Mouse (Mus musculus): ENCODE measurements at regions not wholly inside any gene's neighbourhood (a gene's known extent, or its start where the extent isn't known, plus 50 kb on each side); places are given as distances from the start of the nearest gene placed in this dataset.

GRCm38 (mm10) chr6:101940266-101940866 is 562.7 kb upstream of the Pdzrn3 start:
- Histone ChIP-seq H3K4me1 (ENCODE audit: control insufficient read depth, low read depth, low read length) (no peaks in the 10 kb centered on the region), H3K9ac (ENCODE audit: low read depth, low read length) (no peak overlapping the region), H3K4me3 (ENCODE audit: low read depth, low read length) (no peak overlapping the region), H3K4me2 (ENCODE audit: low read depth, low read length) (no peak overlapping the region), H3K27ac (ENCODE audit: low read length) (no peak overlapping the region), H3K9me3 (replicated peaks; ENCODE audit: control insufficient read depth, low read length) (no peaks in the 10 kb centered on the region), H3K36me3 (ENCODE audit: control insufficient read depth, insufficient read depth) (no peaks in the 10 kb centered on the region), H3K27me3 (ENCODE audit: control insufficient read depth, insufficient read depth, low read depth, low read length) (no peaks in the 10 kb centered on the region)
- WGBS (ENCODE audit: insufficient replicate concordance), result 54% methylated on average over 3 of the region's 3 CpGs
- no peak for ATAC-seq (ENCODE audit: low read depth)

GRCm38 (mm10) chr6:101938393-101938985 is 560.8 kb upstream of the Pdzrn3 start:
- ATAC-seq (ENCODE audit: low read depth), result no peak
- no peak overlapping the region for H3K4me3 ChIP-seq (ENCODE audit: low read depth, low read length)
- no peak overlapping the region for H3K27ac ChIP-seq (ENCODE audit: low read length)
- 66% methylated on average over 4 of the region's 4 CpGs for WGBS (ENCODE audit: insufficient replicate concordance)
- no peaks in the 10 kb centered on the region for H3K4me1 ChIP-seq (ENCODE audit: control insufficient read depth, low read depth, low read length)
- H3K9ac ChIP-seq (ENCODE audit: low read depth, low read length), result no peak overlapping the region
- H3K36me3 ChIP-seq (ENCODE audit: control insufficient read depth, insufficient read depth), result no peaks in the 10 kb centered on the region
- no peaks in the 10 kb centered on the region for H3K9me3 ChIP-seq (replicated peaks; ENCODE audit: control insufficient read depth, low read length)
- no peak overlapping the region for H3K4me2 ChIP-seq (ENCODE audit: low read depth, low read length)
- no peaks in the 10 kb centered on the region for H3K27me3 ChIP-seq (ENCODE audit: control insufficient read depth, insufficient read depth, low read depth, low read length)

DNA sequence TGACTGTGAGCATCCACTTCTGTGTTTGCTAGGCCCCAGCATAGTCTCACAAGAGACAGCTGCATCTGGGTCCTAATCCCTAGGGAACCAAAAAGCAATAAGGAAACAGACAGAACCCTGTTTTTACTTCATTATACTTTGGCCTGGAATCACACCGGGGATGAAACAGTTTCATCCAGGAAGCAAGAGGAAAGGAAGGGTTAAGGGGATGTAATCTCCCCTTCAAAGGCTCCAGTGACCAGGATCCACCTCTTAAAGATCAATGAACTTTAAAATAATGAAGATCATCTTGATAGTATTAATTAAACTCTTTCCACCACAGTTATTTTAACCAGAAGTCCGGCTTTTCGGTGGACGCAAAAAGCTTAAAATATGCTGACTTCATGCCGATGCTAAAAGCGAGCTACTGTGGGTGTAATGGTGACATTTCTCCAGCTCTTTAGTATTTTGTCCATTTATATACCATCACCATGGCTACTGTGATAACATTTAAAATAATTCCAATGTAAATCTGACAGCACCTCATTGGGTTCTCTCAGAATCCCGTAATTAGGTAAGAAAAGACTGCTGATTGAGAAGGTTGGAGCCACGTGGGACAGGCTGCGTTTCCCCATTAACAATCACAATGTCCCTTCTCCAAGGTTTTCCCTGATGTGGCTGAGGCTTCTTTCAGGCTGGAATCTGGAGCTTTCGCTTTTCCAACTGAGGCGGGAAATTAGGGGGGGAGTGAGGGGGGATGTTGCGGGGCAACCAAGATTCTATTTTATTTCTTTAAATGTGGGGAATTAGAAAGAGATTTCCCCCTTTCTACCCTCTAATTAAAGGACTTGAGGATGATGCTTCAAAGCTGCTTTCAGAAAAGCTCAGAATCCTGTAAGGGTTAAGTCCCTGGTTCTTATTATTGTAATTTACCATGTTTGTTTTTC is 560.0 kb upstream of the Pdzrn3 start:
- Histone ChIP-seq H3K36me3 (ENCODE audit: control insufficient read depth, insufficient read depth) (no peaks in the 10 kb centered on the region), H3K27ac (ENCODE audit: low read length) (no peak overlapping the region), H3K4me2 (ENCODE audit: low read depth, low read length) (no peak overlapping the region), H3K9me3 (replicated peaks; ENCODE audit: control insufficient read depth, low read length) (no peaks in the 10 kb centered on the region), H3K9ac (ENCODE audit: low read depth, low read length) (no peak overlapping the region), H3K27me3 (ENCODE audit: control insufficient read depth, insufficient read depth, low read depth, low read length) (no peaks in the 10 kb centered on the region), H3K4me1 (ENCODE audit: control insufficient read depth, low read depth, low read length) (no peaks in the 10 kb centered on the region), H3K4me3 (ENCODE audit: low read depth, low read length) (no peak overlapping the region)
- WGBS (ENCODE audit: insufficient replicate concordance), result 67% methylated on average over 12 of the region's 12 CpGs
- ATAC-seq (ENCODE audit: low read depth), result no peak

DNA sequence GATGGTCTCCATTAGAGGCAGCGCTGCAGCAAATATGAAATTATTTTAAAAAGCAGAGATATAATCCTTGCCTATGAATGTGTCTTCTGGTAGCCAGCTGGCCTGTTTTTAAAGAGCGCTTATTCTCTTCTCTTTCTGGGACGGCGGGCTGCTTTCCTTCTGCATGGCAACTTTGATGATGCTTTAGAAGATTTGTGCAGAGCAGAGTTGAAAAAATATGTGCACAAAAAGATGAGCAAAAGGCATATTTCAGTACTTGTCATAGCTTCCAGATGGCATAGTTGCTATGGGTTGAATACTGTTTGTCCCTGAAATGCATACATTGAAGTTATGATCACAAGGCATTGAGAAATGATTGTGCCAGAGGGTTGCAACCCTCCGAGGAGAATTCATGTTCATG is 554.1 kb upstream of the Pdzrn3 start:
- Histone ChIP-seq H3K27ac (ENCODE audit: low read length) (no peak overlapping the region), H3K36me3 (ENCODE audit: control insufficient read depth, insufficient read depth) (no peaks in the 10 kb centered on the region), H3K27me3 (ENCODE audit: control insufficient read depth, insufficient read depth, low read depth, low read length) (no peaks in the 10 kb centered on the region), H3K4me3 (ENCODE audit: low read depth, low read length) (no peak overlapping the region), H3K9me3 (replicated peaks; ENCODE audit: control insufficient read depth, low read length) (no peaks in the 10 kb centered on the region), H3K4me2 (ENCODE audit: low read depth, low read length) (no peak overlapping the region), H3K4me1 (ENCODE audit: control insufficient read depth, low read depth, low read length) (no peaks in the 10 kb centered on the region), H3K9ac (ENCODE audit: low read depth, low read length) (no peak overlapping the region)
- no peak for ATAC-seq (ENCODE audit: low read depth)
- WGBS (ENCODE audit: insufficient replicate concordance), result 77% methylated on average over 5 of the region's 5 CpGs

DNA sequence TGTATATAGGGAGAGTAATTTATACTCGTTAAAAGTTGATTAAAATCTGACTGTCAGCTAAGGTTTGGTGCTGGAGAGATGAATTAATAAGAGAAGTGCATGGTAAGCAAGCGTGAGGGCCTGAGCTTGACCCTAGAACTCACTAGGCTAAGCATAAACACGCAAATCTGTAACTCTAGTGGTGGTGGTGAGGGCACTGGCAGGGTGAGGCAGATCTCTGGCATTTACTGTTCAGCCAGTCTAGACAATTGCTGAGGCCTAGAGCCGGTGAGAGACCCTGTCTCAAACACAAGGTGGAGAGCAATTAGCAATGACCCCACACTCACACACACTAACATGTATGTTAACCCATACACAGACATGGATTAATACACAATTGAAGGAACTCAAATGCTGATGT is 544.0 kb upstream of the Pdzrn3 start:
- Histone ChIP-seq H3K36me3 (ENCODE audit: control insufficient read depth, insufficient read depth) (no peaks in the 10 kb centered on the region), H3K4me3 (ENCODE audit: low read depth, low read length) (no peak overlapping the region), H3K27me3 (ENCODE audit: control insufficient read depth, insufficient read depth, low read depth, low read length) (no peaks in the 10 kb centered on the region), H3K4me2 (ENCODE audit: low read depth, low read length) (no peak overlapping the region), H3K4me1 (ENCODE audit: control insufficient read depth, low read depth, low read length) (no peaks in the 10 kb centered on the region), H3K9me3 (replicated peaks; ENCODE audit: control insufficient read depth, low read length) (no peaks in the 10 kb centered on the region), H3K9ac (ENCODE audit: low read depth, low read length) (no peak overlapping the region), H3K27ac (ENCODE audit: low read length) (no peak overlapping the region)
- no peak for ATAC-seq (ENCODE audit: low read depth)
- WGBS (ENCODE audit: insufficient replicate concordance), result 46% methylated on average over 4 of the region's 4 CpGs

GRCm38 (mm10) chr6:101921186-101921585 is 543.5 kb upstream of the Pdzrn3 start:
- no peak for ATAC-seq (ENCODE audit: low read depth)
- H3K9me3 ChIP-seq (replicated peaks; ENCODE audit: control insufficient read depth, low read length), result no peaks in the 10 kb centered on the region
- H3K36me3 ChIP-seq (ENCODE audit: control insufficient read depth, insufficient read depth), result no peaks in the 10 kb centered on the region
- H3K27me3 ChIP-seq (ENCODE audit: control insufficient read depth, insufficient read depth, low read depth, low read length), result no peaks in the 10 kb centered on the region
- H3K4me3 ChIP-seq (ENCODE audit: low read depth, low read length), result no peak overlapping the region
- no peak overlapping the region for H3K27ac ChIP-seq (ENCODE audit: low read length)
- no peak overlapping the region for H3K9ac ChIP-seq (ENCODE audit: low read depth, low read length)
- H3K4me2 ChIP-seq (ENCODE audit: low read depth, low read length), result no peak overlapping the region
- no peaks in the 10 kb centered on the region for H3K4me1 ChIP-seq (ENCODE audit: control insufficient read depth, low read depth, low read length)

DNA sequence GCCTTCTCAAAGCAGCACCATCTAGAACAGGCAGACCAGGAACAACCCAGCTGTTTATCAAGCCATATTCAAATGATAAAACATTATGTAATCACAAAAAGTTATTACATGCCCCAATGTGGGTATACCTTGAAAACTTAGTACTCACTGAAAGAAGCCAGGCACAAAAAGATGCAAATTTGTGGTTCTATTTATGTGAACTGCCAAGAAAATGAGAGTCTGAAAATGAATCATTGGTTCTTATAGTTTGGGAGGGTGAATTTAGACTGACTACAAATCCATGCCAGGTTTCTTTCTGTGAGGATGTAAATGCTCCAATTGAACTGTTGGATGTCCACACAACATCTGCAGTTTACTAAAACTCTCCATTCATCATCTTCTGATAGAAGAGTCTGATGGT is 541.2 kb upstream of the Pdzrn3 start:
- no peaks in the 10 kb centered on the region for H3K27me3 ChIP-seq (ENCODE audit: control insufficient read depth, insufficient read depth, low read depth, low read length)
- no peak overlapping the region for H3K4me2 ChIP-seq (ENCODE audit: low read depth, low read length)
- H3K4me1 ChIP-seq (ENCODE audit: control insufficient read depth, low read depth, low read length), result no peaks in the 10 kb centered on the region
- H3K9me3 ChIP-seq (replicated peaks; ENCODE audit: control insufficient read depth, low read length), result no peaks in the 10 kb centered on the region
- H3K9ac ChIP-seq (ENCODE audit: low read depth, low read length), result no peak overlapping the region
- ATAC-seq (ENCODE audit: low read depth), result no peak
- no peak overlapping the region for H3K27ac ChIP-seq (ENCODE audit: low read length)
- H3K36me3 ChIP-seq (ENCODE audit: control insufficient read depth, insufficient read depth), result no peaks in the 10 kb centered on the region
- H3K4me3 ChIP-seq (ENCODE audit: low read depth, low read length), result no peak overlapping the region

DNA sequence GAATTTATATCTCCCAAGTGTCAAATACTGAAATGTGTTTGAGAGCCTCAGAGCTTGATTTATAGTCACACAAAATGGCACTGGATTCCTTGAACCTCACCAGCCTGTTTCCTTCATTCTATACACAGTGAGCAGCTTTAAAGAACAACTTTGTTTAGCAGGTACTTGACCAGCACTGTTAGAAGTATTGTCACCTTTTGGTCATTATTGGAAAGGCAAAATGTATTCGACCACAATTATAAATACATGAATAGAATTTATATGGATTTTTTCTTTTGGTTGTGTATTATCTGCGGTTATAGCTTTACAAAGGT is 527.3 kb upstream of the Pdzrn3 start:
- Histone ChIP-seq H3K4me2 (ENCODE audit: low read depth, low read length) (no peak overlapping the region), H3K9ac (ENCODE audit: low read depth, low read length) (no peak overlapping the region), H3K36me3 (ENCODE audit: control insufficient read depth, insufficient read depth) (no peaks in the 10 kb centered on the region), H3K27ac (ENCODE audit: low read length) (no peak overlapping the region), H3K4me1 (ENCODE audit: control insufficient read depth, low read depth, low read length) (no peaks in the 10 kb centered on the region), H3K4me3 (ENCODE audit: low read depth, low read length) (no peak overlapping the region), H3K27me3 (ENCODE audit: control insufficient read depth, insufficient read depth, low read depth, low read length) (no peaks in the 10 kb centered on the region), H3K9me3 (replicated peaks; ENCODE audit: control insufficient read depth, low read length) (no peaks in the 10 kb centered on the region)
- ATAC-seq (ENCODE audit: low read depth), result no peak
- WGBS (ENCODE audit: insufficient replicate concordance), result 51% methylated on average over 2 of the region's 2 CpGs

- ATAC-seq (ENCODE audit: low read depth), result no peak
- H3K4me3 ChIP-seq (ENCODE audit: low read depth, low read length), result no peak overlapping the region
- no peaks in the 10 kb centered on the region for H3K4me1 ChIP-seq (ENCODE audit: control insufficient read depth, low read depth, low read length)
- WGBS (ENCODE audit: insufficient replicate concordance), result 34% methylated on average over 2 of the region's 2 CpGs
- no peak overlapping the region for H3K27ac ChIP-seq (ENCODE audit: low read length)
- no peak overlapping the region for H3K9ac ChIP-seq (ENCODE audit: low read depth, low read length)
- H3K9me3 ChIP-seq (replicated peaks; ENCODE audit: control insufficient read depth, low read length), result no peaks in the 10 kb centered on the region
- H3K27me3 ChIP-seq (ENCODE audit: control insufficient read depth, insufficient read depth, low read depth, low read length), result no peaks in the 10 kb centered on the region
- no peak overlapping the region for H3K4me2 ChIP-seq (ENCODE audit: low read depth, low read length)
- H3K36me3 ChIP-seq (ENCODE audit: control insufficient read depth, insufficient read depth), result no peaks in the 10 kb centered on the region
Observed at GRCm38 (mm10) chr6:101904234-101905028, 526.7 kb upstream of the Pdzrn3 start.
